Mouse (Mus musculus): ENCODE results near the gene Dusp19. TPM values are rescaled to one million over a fixed set of nuclear protein-coding genes. Genes with fewer than 3 reads are reported as not detected.
A peak's percentile ranks its signal among the peaks of the same experiment; 100 is the strongest.

The Dusp19 gene
- polyA plus RNA-seq, 1 experiment from 2014 or later: 4.3 TPM

DNA sequence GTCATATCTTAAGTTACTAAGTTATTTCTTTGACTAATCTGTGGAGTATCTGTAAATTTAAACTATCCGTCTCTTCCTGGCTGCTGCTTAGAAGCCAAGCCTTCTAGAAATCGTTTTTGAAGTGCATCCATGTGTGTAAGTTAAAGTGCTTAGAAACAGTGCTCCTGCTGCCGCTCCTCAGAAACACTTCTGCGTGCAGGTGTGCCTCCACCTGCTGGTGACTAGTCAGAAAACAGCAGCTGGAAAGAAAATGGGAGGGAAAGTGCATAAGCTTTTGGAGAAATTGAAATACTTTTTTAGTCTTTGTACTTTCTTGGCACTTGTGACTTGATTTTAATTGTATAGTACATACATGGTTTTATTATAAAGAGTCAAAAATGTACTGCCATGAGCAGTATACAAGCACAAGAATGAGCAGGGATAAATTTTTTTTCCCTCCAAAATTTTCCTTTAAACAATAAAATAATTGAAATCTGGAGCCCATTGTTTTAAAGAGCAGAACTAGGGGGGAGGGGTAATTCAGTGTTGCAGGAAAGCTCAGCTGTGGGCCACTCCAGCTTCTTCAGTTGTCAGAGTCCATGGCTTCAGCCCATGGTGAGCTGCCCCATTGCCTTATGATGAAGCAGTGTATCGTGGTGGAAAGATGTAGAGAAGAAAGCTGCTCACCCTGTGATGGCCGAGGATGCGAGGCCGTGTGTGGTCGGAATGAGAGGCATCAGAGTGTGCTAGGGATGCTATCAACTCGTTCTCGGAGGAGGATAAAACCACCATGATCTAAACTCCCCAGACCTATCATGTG is 53.2 kb downstream of the Dusp19 start:
- no peak overlapping the region for H3K4me3 ChIP-seq (ENCODE audit: low read depth, low read length)
- 74% methylated on average over 11 of the region's 11 CpGs for WGBS (ENCODE audit: insufficient replicate concordance)
- ATAC-seq (ENCODE audit: low read depth): no peak

DNA sequence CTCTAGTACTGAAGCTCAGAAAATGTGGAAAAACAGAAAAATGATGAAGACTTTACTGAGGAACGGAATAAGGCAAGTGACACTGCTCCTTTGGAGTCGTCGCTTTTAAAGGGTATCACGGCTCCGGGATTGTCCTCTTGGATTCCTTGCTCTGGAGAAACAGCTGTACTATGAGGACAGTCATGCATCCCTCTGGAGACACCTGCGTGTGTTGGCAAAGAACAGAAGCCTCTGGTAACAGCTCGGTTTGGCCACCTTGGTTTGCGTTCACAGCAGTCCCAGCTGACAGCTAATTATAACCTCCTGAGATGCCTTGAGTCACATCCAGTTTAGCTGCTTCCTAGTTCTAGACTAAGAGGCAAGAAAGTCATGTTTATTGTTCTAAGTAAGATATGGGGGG is 62.0 kb downstream of the Dusp19 start:
- H3K27ac ChIP-seq (ENCODE audit: low read length): no peak overlapping the region
- H3K4me3 ChIP-seq (ENCODE audit: low read depth, low read length): no peak overlapping the region
- H3K9me3 ChIP-seq (replicated peaks; ENCODE audit: control insufficient read depth, low read length): no peaks in the 10 kb centered on the region
- 70% methylated on average over 8 of the region's 8 CpGs for WGBS (ENCODE audit: insufficient replicate concordance)
- no peak overlapping the region for H3K9ac ChIP-seq (ENCODE audit: low read depth, low read length)
- no peak overlapping the region for H3K4me2 ChIP-seq (ENCODE audit: low read depth, low read length)
- no peaks in the 10 kb centered on the region for H3K4me1 ChIP-seq (ENCODE audit: control insufficient read depth, low read depth, low read length)
- no peaks in the 10 kb centered on the region for H3K27me3 ChIP-seq (ENCODE audit: control insufficient read depth, insufficient read depth, low read depth, low read length)
- no peaks in the 10 kb centered on the region for H3K36me3 ChIP-seq (ENCODE audit: control insufficient read depth, insufficient read depth)
- ATAC-seq (ENCODE audit: low read depth): no peak

More for the DNA sequence above, 53.2 kb downstream of the Dusp19 start:
- H3K27me3 ChIP-seq (ENCODE audit: control insufficient read depth, insufficient read depth, low read depth, low read length): no peaks in the 10 kb centered on the region
- no peak overlapping the region for H3K27ac ChIP-seq (ENCODE audit: low read length)
- H3K4me2 ChIP-seq (ENCODE audit: low read depth, low read length): no peak overlapping the region
- H3K9me3 ChIP-seq (replicated peaks; ENCODE audit: control insufficient read depth, low read length): no peaks in the 10 kb centered on the region
- no peaks in the 10 kb centered on the region for H3K36me3 ChIP-seq (ENCODE audit: control insufficient read depth, insufficient read depth)
- no peak overlapping the region for H3K9ac ChIP-seq (ENCODE audit: low read depth, low read length)
- H3K4me1 ChIP-seq (ENCODE audit: control insufficient read depth, low read depth, low read length): no peaks in the 10 kb centered on the region

MicroRNAs encoded within 50 kb of the gene (microRNA counts, 519-probe panel; counts per million panel counts)
- microRNA mmu-miR-684: 2,396 counts per million, percentile 58 among the panel's probes with 10 or more counts

Small RNA genes lying within 50 kb of the gene (microRNA-seq; reads per million reads assigned to microRNA genes)
- gene Mir684-1: not detected

Other genes starting within 250 kb of the Dusp19 start
- 0.49 and 0.87 TPM in 2 replicates for gene Frzb, start 169.4 kb upstream of the Dusp19 start, polyA plus RNA-seq (2015; fragmentation: Nextera tagmentation; extraction: Ambion mirVana)
- 7.2 and 9.0 TPM in 2 replicates for gene Nckap1, start 35.7 kb upstream of the Dusp19 start, polyA plus RNA-seq (2015; fragmentation: Nextera tagmentation; extraction: Ambion mirVana)
- gene Nup35, start 191 bp downstream of the Dusp19 start, polyA plus RNA-seq (2015; fragmentation: Nextera tagmentation; extraction: Ambion mirVana): 21.7 and 26.0 TPM in 2 replicates

Data from liver, embryonic 16.5 days (tissue).